Mouse (Mus musculus): ENCODE data around the gene Ybey. TPM values are rescaled to one million over a fixed set of nuclear protein-coding genes. Genes with fewer than 3 reads are reported as not detected.

Gene Ybey
- 2.4 and 3.8 TPM in 2 replicates for total RNA-seq (2017)

DNA sequence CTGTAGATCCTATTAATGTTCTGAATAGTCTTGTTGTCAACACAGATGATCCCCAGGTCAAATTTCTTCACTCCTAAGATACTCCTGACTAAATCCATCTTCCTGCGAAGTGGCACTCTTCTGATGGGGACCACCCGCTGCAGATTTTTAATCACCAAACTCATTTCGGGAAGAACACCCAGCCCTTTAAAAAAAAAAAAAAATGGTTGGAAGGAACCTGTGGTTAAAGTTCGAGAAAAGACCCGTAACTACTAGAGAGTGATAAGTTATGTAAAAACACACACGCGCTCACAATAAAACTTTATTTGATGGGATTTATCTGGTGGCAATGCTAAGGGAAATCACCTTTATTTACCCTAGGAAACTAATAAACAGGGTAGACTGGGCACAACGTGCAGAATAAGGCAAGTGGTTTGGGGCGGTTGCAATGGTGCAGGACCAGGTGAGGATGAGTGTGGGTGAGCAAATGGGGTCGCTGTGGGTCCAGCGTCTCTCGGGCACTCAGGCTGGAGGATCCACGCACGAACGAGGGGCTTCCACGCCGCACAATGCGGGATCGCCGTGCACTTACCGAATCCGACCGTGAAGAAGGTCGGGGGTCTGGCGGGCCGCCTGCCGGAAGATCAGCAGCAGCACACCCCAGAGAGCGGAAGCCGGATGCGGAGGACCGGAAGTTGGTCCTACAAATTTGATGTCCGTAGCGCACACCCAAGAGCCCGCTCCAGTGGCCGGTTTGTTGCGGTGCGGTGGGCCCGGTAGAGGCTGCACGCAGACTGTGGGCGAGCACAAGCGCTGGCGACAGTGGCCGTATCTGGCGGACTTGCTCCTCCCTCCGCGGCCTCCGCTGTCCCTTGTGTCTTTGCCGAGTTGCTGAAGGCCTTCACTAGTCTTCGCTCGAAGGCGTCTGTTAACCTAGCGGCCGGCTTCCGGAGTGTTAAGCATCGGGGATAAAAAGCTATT lies at the start of gene Ybey, which contains the start of gene Mcm3ap:
Gene Ybey, minus strand, starts transcription at position 912 of the 960 bp plus-strand sequence.
Gene Mcm3ap, plus strand, starts transcription at position 725 of the 960 bp plus-strand sequence.
- ATAC-seq (ENCODE audit: extremely low read depth, insufficient number of reproducible peaks, low FRiP score, poor library complexity, severe bottlenecking) = peak; percentile 96

DNA sequence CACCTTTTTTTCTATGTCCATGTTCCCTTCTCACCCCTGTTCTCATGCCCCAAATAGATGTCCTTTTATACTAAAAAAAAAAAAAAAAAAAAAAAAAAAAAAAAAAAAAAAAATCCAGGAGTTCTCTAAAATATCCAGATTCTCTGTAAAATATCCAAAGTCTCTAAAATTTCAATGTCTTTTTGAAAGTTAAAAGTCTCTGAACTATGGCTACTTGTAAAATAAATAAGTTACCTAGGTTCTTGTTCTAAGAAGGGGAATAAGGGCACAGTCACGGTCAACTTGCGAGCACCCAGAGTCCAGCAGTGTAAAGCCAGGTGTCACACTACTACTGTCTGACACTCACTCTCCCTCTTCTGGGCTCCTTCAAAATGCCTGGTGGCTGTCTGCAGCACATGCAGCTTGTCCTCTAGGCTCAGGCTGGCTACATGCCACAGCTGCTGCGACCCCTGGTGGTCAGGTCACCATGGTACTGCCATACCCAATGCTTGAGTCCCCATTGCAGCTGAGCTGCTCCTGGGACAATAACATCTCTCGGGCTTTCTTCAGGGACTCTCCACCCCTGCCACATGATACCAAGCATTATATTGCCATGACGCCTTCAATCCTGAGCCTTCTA lies 44.2 kb upstream of the Ybey start:
- peak; percentile 94 for ATAC-seq (ENCODE audit: extremely low read depth, insufficient number of reproducible peaks, low FRiP score, poor library complexity, severe bottlenecking)

DNA sequence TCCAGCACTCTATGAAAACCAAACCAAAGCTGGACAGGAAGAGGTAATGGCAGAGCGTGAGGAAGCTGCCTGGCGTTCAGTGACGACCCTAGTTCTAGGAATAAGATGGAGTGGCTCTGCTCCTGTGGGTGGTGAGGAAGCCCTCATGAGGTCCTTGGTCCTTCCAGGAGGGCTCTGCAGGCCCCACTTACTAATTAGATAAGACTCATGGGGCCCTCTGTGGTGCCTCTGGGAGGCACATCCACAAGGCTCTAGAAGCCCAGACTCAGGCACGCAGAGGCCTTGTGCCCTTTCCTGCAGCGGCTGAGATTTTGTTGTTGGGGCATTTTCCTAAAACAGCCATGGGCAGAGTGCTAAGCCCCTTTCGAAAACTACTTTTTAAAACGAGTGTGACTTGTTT lies 37.0 kb upstream of the Ybey start:
- ATAC-seq (ENCODE audit: extremely low read depth, insufficient number of reproducible peaks, low FRiP score, poor library complexity, severe bottlenecking) = no peak

DNA sequence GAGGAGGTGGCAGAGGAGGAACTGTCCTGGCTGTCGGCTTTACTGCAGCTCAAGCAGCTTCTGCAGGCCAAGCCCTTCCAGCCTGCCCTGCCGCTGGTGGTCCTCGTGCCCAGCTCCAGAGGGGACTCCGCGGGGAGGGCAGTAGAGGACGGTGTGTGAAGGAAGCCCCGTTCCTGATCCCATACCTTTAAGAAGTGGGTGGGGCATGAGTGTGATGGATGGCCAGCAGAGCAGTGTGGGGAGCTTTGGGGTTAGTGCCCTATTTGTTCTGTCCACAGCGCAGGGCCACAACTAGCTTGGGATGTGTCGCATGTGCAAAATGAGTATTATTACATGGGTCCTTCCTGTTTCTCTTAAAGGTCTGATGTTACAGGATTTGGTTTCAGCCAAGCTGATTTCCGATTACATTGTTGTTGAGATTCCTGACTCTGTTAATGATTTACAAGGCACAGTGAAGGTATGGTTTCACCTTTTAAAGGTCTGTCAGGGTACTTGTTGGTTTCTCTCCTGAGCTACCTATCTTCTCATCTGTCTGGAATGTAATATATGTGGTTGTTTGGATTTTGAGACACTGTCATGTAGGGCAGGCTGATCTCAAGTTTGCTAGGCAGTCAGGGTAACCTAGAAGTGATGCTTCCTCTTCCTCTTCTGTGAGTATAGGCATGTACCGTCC lies 35.5 kb upstream of the Ybey start:
- 0 out of 2 replicates have a peak, but pooled peaks have one; percentile 18 for ATAC-seq (ENCODE audit: extremely low read depth, insufficient number of reproducible peaks, low FRiP score, poor library complexity, severe bottlenecking)

DNA sequence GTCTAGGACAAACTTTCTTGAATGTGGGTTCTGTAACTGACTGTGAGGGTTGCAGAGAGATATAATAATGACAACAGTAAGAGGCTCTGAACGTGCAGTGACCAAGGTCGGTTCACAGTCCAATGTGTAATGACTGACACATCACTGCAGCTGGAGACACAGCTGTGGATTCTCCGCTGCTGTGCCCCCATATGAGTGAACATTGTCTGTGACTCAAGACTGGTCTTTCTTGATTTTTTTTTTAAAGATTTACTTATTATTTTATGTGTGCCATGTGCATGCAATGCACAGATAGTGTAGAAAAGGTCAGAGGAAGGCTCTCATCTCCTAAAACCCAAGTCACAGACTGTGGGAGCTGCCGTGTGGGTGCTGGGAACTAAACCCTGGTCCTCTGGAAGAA lies 28.6 kb upstream of the Ybey start:
- ATAC-seq (ENCODE audit: extremely low read depth, insufficient number of reproducible peaks, low FRiP score, poor library complexity, severe bottlenecking) = no peak

DNA sequence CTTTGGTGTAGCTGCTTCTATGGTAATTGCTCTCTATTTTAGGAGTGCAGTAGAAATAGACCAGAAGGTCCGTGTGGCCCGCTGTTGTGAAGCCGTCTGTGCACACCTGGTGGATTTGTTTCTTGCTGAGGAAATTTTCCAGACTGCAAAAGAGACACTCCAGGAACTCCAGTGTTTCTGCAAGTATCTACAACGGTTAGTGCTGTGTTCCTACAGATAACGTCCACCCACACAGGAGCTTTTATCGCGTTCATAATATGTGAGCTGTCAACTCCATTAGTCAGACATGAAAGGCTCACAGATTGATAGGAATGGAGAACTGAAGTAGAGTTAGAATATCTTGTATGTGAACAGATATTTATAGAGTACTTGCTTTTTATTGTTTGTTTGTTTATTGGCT lies 27.5 kb upstream of the Ybey start:
- no peak for ATAC-seq (ENCODE audit: extremely low read depth, insufficient number of reproducible peaks, low FRiP score, poor library complexity, severe bottlenecking)

DNA sequence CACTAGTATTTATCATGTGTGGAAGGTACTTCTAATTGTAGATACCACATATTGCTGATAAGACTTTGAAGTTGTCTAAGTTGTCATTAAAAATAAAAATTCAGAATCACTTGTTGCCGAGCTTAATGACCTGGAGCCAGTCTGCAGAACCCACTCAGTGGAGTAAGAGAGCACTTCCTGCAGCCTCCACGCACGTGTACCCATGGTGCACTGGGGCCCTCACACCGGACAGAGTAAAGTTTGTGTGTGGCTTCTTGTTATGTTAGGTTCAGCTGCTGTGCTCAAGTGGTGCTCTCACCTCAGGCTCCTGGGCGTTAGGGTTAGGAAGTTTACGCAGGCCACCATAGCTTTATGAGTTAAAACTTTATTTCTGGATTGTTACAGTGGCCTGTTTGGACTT lies 26.6 kb upstream of the Ybey start:
- ATAC-seq (ENCODE audit: extremely low read depth, insufficient number of reproducible peaks, low FRiP score, poor library complexity, severe bottlenecking) = no peak

DNA sequence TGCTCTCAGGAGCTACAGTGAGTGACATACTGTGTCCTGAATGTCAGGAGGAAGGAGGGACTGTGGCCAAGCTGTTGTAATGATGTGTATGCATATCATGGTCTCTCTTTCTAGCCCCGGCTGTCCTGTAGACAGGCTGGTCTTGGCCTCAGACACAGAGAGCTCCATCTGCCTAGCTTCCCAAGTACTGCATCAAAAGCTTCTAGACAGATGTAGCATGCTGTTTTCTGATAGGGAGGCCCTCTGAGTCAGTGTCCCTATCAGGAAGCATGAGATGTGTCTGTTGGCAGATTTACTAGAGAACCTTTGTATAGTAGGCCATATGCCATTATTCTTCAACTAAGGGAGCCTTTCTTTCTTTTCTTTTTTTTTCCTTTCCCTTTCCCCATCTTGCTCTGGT lies 24.6 kb upstream of the Ybey start:
- no peak for ATAC-seq (ENCODE audit: extremely low read depth, insufficient number of reproducible peaks, low FRiP score, poor library complexity, severe bottlenecking)

DNA sequence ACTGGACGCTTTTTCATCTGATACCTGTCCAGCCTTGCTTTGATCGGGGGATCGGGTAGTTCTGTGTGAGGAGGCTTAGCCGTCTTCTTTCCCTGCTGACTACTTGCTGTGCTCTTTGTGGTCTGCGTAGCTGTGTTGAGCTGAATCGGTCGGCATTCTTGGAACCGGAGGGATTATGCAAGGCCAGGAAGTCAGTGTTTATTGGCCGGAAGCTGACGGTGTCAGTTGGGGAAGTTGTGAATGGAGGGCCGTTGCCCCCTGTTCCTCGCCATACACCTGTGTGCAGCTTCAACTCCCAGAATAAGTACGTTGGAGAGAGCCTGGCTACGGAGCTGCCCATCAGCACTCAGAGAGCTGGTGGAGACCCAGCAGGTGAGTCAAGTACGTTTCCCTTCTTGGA lies 20.3 kb upstream of the Ybey start:
- ATAC-seq (ENCODE audit: extremely low read depth, insufficient number of reproducible peaks, low FRiP score, poor library complexity, severe bottlenecking) = 0 out of 2 replicates have a peak, but pooled peaks have one; percentile 10

DNA sequence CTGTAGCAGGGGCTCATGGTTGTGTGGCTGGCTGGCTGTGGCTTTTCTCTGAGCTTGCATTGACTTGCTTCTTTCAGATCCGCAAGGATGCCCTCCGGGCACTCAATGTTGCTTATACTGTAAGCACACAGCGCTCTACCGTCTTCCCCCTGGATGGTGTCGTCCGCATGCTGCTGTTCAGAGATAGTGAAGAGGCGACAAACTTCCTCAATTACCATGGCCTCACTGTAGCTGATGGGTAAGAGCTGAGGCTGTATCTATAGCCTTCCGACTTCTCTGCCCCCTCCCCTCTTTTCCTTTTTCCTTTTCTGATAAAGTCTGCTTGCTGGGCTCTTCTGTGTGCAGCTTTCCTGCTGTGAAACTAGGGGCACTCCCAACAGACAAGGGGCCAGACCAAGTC lies 19.4 kb upstream of the Ybey start:
- ATAC-seq (ENCODE audit: extremely low read depth, insufficient number of reproducible peaks, low FRiP score, poor library complexity, severe bottlenecking) = no peak

DNA sequence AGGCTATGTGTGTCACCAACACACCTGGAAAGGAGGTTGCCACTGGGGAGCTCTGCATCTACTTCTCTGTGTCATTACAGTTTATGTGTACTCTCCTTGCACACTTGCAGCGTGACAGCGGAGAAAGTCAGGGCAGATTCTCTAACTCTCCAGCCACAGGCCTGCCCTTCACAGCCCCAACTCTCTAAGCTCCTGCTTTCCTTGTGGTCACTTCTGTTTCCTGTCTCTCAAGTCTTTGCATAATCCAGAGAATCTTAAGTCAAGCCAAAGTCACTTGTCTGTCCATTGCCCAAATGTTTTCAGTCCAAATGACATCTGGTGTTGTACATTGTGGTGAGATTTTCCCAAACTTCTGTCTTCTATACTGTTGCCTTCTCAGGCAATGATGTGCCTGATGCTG lies 17.4 kb upstream of the Ybey start:
- ATAC-seq (ENCODE audit: extremely low read depth, insufficient number of reproducible peaks, low FRiP score, poor library complexity, severe bottlenecking) = no peak

DNA sequence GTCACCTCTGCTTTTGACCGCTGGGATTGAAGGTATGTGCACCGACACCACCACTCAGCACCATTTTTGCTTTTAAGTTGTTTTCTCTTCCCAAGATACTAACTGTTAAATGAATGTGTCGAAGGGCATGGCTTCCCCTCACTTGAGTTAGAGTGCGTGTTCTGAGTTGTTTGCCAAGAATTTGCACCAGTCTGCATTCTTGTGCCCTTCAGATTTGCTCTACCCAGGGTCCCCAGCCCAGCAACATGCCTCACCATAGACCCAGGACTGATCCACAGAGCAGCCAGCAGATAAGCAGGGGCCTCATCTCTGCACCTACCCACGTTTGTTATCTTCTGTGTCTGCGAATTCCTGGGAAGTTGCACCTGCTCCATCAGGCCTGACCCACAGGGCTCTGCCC lies 12.6 kb upstream of the Ybey start:
- ATAC-seq (ENCODE audit: extremely low read depth, insufficient number of reproducible peaks, low FRiP score, poor library complexity, severe bottlenecking) = no peak

DNA sequence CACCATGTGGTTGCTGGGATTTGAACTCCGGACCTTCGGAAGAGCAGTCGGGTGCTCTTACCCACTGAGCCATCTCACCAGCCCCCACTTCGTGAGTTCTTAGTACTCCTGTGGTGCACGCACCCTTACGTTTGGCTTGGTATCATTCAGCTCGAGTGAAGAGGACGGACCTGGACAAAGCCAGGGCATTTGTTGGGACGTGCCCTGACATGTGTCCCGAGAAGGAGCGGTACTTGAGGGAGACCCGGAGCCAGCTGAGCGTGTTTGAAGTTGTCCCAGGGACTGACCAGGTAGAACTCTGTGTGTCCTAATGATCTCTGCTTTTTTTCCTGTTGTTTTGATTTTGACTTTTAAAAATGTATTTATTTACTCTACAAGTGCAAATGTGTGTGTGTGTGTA lies 11.9 kb upstream of the Ybey start:
- no peak for ATAC-seq (ENCODE audit: extremely low read depth, insufficient number of reproducible peaks, low FRiP score, poor library complexity, severe bottlenecking)

DNA sequence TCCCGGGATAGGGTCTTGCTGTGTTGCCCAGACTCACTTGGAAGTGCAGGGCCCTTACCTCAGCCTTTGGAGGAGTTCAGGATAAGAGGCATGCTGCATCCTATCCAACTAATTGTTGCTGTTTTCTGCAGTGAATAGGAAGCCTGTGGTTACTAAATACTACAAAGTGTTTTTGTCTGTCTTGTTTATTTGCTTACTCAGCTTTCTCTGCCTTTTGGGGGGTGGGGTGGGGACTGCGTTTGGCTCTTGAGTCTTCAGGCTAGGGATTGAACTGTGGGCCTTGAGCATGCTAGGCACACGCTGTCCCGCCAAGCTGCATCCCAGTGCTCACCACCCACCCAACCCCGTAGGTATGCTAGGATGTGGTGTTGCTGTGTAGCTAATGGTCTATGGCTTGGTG lies 4.8 kb upstream of the Ybey start:
- no peak for ATAC-seq (ENCODE audit: extremely low read depth, insufficient number of reproducible peaks, low FRiP score, poor library complexity, severe bottlenecking)

DNA sequence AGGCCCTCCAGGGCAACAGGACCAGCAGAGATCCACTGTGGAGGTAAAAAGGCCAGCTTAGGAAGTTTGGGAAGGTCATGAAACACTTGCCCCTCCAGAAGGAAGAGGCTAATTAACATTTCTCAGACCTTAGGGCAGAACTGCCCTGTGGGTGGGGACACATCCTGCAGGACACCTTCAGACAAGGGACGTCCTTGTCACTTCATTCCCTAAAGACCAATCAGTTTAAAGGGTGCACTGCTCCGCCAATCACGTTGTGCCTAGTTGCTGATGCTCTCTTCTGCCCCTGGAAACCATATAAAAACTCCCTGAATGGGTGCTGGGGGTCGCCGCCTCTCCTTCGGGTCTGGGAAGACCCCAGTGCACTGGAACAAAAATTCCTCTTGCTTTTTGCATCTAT lies 6.2 kb downstream of the Ybey start:
- no peak for ATAC-seq (ENCODE audit: extremely low read depth, insufficient number of reproducible peaks, low FRiP score, poor library complexity, severe bottlenecking)

DNA sequence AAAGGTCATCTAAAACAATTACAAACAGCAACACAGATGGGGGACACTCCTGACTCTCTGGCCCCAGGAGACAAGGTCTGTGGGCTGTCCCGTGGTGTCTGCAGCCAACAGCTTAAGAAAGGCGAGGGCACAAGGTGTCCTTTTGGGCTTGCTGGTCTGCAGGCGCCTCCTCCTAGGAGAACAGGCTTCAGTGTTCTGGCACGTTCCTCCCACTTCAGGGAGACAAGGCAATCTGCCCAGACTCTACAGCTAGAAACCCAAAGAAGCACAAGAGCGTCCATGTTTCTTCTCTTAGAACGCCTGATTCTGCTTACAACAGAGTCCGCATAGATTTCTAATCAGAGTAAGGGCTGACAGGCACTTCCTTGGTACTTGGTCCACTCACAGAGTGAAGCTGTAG lies 6.6 kb downstream of the Ybey start:
- no peak for ATAC-seq (ENCODE audit: extremely low read depth, insufficient number of reproducible peaks, low FRiP score, poor library complexity, severe bottlenecking)

DNA sequence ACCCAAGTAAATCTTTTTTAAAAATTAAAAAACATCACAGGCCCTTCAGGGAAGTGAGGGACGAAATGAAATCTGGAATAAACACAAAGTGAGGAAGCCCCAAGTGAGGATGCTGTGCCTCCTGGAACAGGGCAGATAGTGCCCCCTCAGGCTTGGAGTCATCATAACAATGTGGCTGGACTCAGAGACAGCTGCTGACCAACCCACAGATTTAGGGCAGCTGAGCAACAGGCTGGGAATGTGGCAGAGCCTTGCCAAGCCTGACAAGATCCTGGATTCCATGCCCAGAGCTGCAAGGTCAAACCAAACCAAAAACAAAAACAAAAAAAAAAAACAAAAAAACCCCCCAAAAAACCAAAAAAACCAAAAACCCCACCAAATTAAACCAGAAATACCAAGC lies 7.7 kb downstream of the Ybey start:
- no peak for ATAC-seq (ENCODE audit: extremely low read depth, insufficient number of reproducible peaks, low FRiP score, poor library complexity, severe bottlenecking)

DNA sequence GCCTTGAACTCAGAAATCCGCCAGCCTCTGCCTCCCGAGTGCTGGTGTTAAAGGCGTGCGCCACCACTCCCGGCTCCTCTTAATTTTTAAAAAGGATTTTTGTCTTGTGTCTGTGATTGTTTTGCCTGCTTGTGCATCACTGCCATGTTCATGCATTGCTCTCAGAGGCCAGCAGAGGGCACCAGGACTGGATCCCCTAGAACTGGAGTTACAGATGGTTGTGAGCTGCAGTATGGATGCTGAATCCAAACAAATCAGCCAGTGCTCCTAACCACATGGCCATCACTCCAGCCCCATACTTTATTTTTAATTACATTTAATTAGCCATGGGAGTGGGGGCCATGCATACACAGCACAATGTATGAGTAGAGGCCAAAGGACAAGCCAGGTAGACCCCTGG lies 13.6 kb downstream of the Ybey start:
- peak; percentile 61; the same call in 1 of the 2 replicates for ATAC-seq (ENCODE audit: extremely low read depth, insufficient number of reproducible peaks, low FRiP score, poor library complexity, severe bottlenecking)

DNA sequence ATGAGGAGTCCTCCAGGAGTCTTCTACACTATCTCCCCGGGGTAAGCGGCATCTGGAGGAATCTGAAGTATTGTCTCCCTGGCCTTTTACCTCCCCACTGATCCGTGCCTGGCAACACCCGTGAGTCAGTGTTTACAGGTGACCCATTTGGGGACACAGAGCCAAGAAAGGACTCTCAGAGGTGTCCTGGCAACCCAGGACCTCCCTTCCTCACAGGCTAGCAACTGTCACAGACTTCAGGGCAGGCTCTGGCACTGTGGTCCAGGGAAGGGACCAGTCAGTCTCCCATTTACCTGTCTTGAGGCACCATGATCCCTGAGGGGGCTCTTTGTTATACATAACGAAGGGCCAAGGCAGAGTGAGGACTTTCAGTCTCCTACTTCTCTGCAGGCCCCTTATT lies 20.1 kb downstream of the Ybey start, which contains the start of gene 2610028H24Rik:
Gene 2610028H24Rik, plus strand, starts transcription at position 231 of the 400 bp plus-strand sequence.
- no peak for ATAC-seq (ENCODE audit: extremely low read depth, insufficient number of reproducible peaks, low FRiP score, poor library complexity, severe bottlenecking)
